Mouse (Mus musculus) left cerebral cortex, postnatal 10 days (tissue): ENCODE measurements at regions not wholly inside any gene's neighbourhood (a gene's known extent, or its start where the extent isn't known, plus 50 kb on each side); places are given as distances from the start of the nearest gene placed in this dataset.
A peak's percentile ranks its signal among the peaks of the same experiment; 100 is the strongest.

Source experiments
- DNase-seq, 2 experiments: peaks; one replicate each; pipeline ENCODE4 v3.0.0; 2021 to 2022; ENCODE audit warnings: low spot score in 2 of 2, mixed read lengths in 1 of 2; ENCODE audit errors: extremely low spot score in 1 of 2
- intact Hi-C: fragments of 180-260 bp; cut with DNase I; formaldehyde crosslinking; loops from one replicate; pipeline ENCODE4 v1.15.1; 2025

DNA sequence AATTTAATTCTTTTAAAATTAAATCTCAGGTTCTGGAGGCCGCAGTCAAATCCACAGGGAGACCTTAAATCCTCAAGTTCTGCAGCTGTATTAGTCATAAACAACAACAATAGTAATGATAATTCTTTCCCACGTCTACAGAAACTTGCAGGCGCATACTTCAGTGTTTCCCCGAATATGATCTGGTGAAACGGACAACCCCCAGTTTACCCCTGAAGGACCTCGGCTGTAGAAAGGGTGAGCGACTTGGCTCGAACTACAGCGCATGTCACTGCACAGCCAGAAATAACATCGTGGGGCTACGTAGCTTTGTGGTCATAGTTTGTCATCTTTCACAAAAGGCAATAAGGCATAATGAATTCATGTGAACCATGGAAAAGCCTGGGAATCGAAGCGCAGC is 105.0 kb upstream of the Zeb2 start:
- intact Hi-C loops: no loop called here
- no peak for DNase-seq

DNA sequence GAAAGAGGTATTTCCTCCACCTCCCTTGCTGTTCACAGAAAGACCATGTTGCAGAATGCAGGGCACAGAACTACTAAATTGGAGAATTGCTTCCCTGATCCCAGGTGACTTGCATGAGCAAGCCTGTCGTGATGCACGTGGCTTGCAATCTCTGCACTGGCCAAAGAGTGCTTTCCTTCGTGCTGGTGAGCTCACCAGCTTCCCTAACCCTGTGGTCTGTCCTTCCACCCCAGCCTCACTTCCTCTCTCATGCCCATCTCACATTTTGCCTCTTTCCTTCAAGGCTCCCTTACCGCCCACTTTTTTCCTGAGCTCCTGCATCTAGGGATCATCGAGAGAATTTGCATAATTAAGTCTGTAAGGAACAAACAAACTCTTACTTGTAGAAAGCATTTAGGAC is 102.7 kb upstream of the Zeb2 start:
- intact Hi-C loops: no loop called here

DNA sequence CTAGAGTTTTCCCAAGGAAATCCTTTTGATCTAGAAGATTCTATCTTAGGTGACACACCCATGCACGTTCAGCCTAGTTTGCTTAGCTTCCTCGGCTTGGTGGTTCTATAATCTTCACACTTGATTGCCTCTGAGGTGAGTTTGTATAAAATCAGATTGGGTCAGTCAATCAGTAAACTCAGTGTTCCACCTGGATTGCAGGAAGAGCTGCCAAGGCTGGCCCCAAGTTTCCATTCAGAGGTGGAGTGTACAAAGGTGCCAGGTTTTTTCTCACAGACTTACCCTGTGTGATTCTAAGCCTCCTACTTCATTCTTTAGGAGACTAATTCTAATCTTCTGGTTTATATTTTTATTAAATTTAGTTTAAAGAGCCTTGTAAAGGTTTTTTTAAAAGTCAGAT is 95.6 kb upstream of the Zeb2 start:
- intact Hi-C loops: no loop called here
- DNase-seq: no peak

More for the DNA sequence above, 102.7 kb upstream of the Zeb2 start:
- DNase-seq: no peak

DNA sequence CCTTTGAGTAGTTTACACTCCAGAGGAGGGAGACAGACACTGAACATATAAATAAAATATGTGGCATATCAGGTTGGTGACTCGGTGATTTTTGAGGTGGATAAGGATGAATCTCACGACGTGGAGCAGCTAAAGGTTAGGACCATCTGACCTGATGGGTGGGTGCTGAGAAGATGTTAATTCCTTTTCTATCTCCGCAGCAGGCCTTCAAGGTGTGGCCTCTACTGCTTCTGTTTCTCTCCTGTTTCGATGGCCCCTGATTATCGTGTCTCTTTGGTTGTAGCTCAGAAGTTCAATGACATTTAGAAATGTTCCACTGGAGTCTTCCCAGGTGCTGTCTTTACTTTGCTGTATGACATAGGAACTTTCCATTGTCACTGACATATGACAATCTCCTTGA is 91.3 kb upstream of the Zeb2 start:
- intact Hi-C loops: no loop called here
- no peak for DNase-seq

DNA sequence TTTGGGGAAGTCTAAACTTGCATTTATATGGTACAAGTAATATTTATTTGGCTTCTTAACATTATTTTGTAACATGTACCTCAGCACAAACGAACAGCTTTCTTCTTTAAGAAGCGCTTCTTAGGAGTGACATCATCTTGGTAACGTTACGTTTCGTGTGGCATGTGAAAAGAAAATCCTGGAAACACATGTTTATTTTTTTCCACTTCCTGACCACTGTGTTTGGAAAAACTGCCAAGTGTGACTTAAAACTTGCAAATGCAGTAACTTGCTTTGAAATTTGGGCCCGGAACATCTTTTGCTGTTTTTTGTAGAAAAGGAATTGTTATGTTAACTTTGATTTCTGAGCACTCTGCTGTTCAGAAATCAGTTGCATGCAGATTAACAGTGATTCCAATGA is 88.6 kb upstream of the Zeb2 start:
- intact Hi-C loops: no loop called here
- DNase-seq: no peak

DNA sequence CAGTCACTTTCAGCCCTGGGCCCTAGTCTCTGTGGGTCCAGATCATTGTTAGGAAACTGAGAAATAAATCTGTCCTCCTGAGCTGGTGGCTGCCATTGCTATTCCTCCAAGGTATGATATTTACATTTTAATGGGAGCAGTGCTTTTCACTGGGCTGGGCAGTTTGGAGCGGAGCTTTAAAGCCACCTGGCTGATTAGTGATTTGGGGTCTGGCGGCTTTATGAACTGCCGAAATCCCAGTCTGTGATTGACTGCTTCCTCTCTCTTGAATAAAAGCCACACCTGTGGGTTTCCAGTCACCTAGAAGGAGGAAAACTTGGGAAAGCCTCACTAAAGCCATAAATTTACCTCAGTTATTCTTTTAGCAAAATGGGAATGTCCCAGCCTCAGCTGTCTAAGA is 88.0 kb upstream of the Zeb2 start:
- intact Hi-C loops: no loop called here
- DNase-seq: no peak

DNA sequence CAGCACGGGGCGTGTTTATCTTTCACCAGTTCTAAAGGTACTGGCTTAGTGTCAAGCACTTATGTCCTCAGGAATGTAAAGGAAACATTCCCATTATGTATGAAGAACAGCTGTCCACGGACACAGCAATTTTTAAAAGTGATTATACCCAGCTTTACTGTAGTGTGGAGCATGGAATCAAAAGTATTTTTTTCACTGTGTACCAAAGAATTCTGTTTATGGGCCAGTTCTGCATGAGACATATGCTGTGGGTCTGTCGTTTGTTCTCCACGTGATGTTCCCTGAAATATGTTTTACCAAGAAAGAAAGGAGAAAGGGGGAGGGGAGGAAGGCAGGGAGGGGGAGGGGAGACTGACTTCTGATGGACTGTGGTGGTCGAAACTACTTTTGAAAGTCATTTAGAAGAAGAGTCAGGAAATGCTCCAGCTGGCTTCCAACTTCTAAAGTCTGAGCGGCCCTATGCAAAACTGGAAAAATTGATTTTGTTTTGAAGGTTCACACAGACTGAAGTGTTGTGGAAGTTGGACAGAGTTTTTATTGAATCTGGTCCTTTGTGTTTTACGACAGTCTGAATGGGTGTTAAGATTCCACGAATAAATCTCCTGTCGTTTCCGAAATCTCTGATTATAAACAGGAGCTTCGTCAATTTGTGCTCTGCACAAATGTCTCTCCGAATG is 80.9 kb upstream of the Zeb2 start:
- intact Hi-C loops: no loop called here

DNA sequence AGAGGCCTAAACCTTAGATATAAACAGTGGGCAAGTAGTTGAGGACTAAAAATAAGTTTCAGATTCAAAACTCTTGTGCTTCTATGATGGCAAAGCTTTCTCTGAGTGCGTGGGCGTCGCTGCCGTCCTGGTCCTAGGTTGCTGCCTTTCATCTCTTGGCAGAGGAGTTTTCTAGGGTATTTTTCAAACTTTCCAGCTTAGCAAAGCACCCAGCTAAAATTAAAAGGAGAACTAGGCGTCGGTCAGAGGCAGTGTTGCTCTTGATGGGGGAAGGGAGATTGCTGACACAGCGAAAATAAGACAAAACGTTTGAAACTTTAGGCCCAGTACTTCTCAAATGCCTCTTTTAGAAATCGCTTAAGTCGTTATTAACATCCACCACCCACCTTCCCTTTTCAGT is 80.1 kb upstream of the Zeb2 start:
- intact Hi-C loops: no loop called here
- peak in 1 of 2 experiments; percentile 17 for DNase-seq

More for the DNA sequence above, 80.9 kb upstream of the Zeb2 start:
- DNase-seq: no peak

DNA sequence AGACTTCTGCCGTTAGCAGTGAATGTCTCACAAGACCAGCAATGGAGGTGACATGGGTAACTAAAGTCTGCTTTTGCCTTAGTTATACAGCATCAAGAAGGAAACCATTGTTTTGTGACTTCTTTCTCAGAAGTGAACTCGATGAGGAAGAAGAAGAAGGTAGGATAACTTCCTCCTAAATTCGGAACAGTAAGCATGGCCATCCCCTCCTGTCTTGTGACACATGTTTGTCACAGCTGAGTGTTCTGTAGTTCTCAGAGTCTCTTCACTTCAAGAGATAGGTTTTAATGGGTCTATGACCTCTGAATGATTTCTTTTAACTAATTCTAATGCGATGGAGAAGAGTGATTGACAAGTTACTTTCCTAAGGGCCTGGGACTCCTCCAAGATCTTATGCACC is 79.3 kb upstream of the Zeb2 start:
- intact Hi-C loops: no loop called here
- no peak for DNase-seq

DNA sequence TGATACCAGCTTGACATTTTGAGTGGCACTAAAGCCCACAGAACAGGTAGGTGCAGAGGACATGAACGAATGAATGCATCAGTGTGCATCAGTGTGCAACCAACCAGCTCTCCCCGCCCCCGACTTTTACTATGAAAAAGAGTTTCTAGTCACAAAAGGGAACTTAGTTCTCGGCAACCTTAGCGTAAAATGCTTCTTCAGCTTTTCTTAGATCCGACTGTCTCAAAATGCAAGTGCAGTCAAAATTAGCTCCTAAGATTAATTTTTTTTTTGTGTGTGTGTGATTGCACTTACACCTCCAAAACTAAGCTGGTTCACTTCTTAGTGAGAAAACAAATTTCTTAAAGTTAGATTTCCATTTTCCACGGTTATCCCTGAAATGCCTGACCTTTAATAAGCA is 77.1 kb upstream of the Zeb2 start:
- intact Hi-C loops: no loop called here
- no peak for DNase-seq

DNA sequence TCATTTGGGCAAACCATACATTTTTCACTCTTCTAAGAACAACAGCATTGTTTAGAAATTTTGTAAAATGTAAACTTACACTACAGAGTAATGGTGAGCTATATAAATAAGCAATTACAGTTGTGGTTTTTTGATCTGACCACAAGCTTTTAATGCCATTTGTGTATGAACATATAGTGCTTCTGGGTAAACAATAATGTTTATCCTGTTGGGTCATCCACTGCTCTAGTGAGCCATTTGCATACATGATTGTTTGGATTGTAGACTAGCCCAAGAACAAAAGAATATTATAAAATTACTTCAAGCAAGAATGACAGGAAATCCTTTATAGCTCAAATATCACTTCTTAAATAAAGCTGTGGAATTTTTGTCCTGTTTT is 68.4 kb upstream of the Zeb2 start:
- no peak for DNase-seq
- intact Hi-C loops: no loop called here

DNA sequence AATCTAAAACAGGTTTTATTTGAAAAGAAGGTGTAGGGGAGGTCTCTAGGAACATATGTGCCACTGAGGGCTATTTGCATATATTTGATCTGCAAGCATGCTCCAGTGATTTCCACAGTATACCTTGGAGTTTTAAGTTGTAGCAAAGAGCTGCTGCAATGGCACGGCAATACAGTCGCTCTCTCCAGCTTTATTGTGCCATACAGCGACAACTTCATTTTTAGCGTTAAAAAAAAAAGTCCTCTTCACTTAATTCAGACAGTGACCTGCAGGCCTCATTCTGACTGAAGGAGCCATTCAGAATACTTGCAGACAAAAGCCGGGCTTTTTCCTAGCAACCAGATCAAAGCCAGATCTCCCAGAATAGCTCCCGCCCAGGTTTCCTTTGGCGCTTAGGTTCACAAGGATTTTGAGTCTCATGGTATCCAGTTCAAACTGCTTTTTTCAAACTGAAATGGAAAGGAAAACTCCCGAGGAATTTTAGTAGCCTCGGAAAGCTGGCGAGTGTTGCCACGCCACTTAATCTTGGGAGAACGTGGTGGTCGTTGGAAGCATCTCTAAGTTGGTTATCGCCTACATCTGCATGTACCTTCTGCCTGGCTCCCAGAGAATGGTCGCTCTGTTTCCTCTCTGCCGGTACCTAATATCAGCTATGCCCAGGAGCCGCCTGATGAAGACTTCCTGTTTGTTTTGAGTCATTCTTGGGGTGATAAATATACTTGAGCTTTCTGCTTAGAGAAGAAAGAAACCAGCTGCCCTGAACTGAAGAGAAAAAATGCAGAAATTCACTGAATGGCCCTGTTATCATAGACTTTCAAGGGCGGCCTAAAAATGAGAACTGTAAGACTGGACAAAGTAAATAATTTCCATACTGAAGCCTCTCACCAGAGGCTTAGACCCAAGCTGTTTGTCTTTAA is 67.8 kb upstream of the Zeb2 start:
- DNase-seq: peak in 1 of 2 experiments; percentile 25
- intact Hi-C loops: no loop called here

DNA sequence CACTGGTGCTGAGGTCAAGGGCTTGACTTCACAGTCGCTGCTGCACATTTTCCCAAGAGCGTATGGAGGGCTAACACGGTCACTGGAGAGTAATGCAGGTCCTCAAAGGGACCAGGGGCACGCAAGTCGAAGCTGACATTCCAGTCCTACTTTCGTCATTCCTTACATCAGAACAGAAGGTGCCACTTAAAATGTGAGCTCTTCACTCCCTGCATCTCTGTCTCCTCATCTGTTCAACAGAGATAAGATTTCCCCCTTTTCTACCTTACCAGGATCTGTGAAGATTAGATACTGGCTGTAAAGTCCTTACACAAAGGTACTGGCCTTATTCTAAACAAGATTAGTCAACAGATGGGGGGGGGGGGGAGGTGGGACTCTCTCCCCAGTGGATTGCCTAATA is 67.0 kb upstream of the Zeb2 start:
- intact Hi-C loops: no loop called here
- DNase-seq: no peak

DNA sequence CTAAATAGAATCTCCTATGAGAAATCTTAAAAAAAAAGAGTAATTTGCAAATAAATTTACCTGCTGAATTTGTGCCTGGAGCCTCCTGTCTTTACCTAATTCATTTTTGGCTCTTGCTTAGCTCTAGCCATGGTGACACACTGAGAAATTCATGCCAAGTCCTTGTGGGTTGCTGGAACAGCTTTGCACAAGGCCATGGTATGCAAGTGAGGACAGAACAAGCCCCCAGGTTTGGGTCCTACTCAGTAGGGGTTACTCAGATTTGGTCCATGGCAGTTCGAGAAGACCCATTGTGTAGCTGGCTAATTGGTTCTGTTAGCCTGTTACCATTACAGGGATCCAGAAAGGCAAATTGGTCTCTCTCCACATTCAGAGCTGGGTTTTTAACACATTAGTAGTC is 65.7 kb upstream of the Zeb2 start:
- intact Hi-C loops: no loop called here
- no peak for DNase-seq

DNA sequence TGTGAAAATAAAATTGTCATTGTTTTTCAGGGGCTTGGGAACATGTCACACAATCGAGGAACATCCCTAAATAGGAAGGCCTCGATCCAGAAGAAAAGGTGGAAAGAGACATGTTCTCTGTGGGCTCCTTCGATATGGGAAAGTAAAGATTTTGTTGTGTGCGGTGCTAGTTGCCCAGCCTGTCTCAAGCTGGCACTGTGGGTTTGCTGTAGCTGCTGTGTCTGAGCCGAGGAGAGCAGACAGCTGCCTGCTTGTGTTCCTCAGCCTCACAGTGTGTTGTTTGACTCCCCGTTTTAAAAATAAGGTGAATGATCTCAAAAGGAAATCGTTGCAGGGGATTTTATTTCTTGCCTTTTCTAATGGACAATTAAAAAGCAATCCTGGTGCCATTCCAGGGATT is 64.4 kb upstream of the Zeb2 start:
- DNase-seq: peak in 1 of 2 experiments; percentile 31
- intact Hi-C loops: no loop called here

DNA sequence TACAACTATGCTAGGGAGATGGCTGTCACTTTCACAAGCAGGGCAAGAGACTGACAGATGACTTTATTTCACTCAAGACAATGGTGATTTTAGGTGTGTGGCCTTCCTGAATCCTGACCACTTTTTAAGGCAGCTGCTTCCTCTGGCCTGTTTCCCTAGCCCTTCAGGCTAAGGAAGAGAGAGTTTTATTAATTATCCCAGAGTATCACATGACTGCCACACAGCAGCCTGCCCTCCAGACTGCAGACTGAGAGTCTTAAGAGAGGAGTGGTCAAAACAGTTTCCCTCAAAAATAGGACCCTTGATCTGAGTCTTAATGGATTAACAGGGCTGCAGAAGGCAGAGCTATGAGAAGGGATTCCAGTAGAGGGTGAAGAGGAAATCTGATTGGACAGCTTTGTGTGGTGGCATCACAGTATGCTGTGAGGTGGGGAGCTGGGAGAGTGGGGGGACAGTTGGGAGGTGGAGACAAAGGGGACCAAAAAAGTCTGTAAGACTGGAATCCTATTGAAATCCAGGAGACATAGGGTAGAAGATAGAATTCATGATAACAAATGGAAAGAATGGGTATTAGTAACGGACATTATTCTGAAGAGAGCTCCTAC is 61.8 kb upstream of the Zeb2 start:
- intact Hi-C loops: no loop called here
- DNase-seq: no peak

DNA sequence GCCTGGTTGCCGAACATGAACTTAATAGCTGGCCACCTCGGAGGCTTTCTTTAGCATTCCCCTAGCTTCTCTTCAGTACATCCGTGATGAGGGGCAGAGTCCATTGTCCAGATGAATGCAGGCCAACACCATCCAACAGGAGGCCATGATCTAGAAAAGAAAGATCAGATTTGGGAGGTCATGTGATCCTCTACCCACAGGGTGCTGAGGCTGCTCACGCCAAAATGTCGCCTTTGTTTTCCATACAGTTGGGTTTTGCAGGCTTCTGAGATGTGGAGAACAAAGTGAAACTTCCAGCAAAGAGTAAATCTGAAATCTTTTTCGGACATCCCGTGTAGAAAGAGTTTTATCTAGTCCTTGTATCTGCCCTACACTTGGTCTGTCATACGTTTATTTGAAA is 55.2 kb upstream of the Zeb2 start:
- intact Hi-C loops: no loop called here
- DNase-seq: no peak

DNA sequence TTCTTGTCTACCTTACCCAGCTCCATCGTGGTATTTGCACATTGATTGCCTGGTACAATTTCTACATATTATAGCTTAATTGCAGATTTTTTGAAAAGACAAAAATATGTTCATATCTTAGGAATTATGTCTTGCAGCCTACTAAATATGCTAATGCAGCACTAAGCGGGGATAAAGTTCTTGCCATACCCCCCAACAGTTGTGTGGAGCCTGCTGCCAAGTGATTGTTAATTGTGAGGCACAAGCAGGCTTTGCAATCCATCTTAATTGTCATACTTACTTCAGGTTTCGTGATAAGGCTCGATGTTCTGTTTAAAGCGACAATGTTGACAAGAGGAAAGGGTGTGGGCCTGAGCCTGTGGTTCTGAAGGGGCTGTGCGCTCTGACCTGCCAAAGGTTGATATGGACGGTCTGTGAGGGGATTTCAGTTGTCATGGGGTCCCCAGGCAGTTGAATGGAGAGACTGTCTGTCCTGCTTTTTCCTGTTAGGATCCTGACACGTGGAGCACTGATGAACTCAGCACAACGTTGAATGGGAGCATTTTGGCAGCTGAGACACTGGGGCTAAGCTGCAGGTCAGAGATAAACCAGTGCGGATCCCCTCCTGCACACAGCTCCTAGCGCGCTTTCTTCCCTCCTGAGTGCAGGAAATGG is 54.5 kb upstream of the Zeb2 start:
- intact Hi-C loops: no loop called here
- DNase-seq: no peak

DNA sequence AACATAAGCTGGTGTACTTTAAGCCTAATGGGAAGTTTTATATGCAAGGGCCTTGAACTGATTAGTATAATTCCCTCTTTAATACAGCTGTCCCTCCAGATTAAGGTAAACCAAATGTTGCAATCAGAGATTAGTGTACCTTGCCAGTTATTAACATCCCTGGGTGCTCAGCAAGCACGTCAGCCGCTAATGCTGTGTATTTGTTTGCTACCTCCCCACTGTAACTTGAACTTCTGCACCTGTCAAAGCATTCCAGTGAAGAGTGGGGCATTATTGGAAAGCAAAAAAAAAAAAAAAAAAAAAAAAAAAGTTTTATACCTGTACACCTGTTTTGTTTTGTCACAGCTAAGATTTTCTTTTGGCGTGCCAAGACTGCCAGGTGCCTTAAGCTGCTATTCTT is 53.1 kb upstream of the Zeb2 start:
- intact Hi-C loops: no loop called here
- DNase-seq: no peak
